Mouse (Mus musculus) ovary, postnatal 10 days (tissue): Measurements from ENCODE around the gene Rad1.
"Not testable (repeated sequence)": the region's sequence is repeated elsewhere in the genome, so short reads cannot be mapped to it uniquely, and the experiment has no call there.

Experiments used
- DNase-seq: peaks from one replicate; pipeline ENCODE4 v3.0.0; 2022; ENCODE audit warnings: low spot score

Rad1 gene

DNA sequence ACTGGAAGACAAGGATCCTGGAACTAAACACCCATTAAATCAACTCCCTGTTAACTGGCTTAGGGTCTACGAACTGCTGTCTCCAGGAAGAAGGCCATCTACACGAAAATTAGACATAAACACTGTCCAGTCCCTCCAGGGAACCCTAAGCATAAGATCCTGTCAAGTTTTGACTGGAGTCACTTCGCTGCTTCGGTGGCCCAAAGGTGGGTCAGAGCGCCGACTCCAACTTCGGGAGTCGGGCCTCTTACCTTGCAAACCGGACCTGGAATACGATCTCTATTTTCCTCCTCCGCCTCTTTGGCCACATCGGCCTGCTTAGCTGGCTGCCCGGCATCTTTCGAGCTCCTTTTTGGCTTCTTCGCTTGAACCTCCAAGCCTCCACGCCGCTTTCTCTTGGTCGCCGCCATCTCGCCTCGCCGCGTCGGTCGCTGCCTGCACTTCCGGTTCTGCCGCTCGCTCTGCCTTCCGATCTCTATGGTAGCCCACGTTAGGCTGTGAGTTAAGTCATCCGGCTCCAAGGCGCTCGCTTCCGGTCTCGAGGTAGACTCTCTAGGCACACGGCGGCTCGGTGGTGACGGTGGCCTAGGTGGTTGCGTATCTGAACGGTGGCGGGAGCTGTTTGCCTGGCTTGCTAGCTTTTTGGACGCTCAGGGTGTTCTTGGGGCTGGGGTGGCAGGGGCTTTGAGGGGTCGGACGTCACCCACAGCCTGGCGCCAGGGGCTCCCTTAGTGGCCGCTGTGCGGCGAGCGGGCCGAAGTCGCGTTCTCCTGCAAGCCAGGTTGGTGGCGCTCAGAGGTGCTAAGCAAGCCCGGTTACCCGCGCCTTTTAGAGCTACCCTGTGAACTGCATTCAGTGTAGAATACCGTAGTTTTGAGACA, at the start of gene Rad1, which contains the start of gene Brix1:
TSS of gene Rad1 (plus strand) at position 535 of the 881 bp plus-strand sequence.
TSS of gene Brix1 (minus strand) at position 464 of the 881 bp plus-strand sequence.
- DNase-seq, result peak; percentile 80

DNA sequence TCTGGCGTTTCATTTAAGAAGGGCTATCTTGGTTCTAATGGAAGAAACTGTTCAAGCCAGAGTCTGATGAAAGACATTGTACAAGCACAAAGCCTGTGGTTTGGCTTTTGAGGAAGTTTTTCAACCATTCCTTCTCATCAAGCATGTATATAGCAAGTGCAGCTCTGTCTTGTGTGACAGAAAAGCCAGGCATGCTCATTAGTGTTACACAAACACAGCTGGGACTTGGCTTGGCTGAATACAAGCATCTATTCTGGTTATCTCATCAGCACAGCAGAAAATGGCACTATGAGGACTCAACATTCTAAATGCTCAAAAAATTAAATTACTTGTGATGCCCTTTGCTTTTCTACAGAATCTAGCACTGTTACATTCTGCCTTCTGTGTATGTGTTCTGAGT, 48.9 kb upstream of the Rad1 start:
- DNase-seq, result no peak

DNA sequence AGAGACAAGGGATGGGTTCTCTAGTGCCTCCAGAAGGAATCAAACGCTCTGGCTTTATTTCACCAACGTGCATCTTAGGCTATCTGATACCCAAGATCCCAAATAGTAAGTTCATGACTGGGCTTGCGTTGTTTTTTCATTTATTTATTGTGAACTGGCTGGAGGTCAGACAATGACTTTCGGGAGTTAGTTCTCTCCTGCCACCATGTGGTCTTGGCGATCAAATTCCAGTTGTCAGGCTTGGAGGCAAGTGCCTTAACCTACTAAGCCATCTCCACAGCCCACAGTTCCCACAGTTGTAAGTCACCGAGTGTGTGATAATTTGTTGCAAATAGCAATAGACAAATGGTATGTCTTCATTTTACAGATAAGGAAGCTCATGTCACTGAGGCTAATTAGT, 45.9 kb upstream of the Rad1 start:
- DNase-seq, result no peak

DNA sequence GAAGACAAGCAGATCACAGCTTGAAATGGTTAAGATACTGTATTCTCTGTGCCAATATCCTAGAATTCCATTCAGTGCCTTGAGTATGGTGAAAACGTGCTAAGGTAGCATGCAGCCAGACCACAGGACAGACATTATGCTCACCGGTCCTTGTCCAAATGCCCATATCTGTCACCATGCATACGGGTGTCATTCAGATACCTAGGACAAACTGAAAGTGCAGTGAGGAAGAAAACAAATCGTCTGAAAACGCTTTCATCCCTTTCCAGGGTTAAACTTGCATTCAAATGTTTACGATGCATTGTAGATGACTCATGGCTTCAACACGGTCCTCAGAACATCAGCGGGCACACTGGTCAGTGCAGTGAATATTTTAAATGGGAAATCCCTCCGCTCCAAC, 44.3 kb upstream of the Rad1 start:
- DNase-seq, result no peak

DNA sequence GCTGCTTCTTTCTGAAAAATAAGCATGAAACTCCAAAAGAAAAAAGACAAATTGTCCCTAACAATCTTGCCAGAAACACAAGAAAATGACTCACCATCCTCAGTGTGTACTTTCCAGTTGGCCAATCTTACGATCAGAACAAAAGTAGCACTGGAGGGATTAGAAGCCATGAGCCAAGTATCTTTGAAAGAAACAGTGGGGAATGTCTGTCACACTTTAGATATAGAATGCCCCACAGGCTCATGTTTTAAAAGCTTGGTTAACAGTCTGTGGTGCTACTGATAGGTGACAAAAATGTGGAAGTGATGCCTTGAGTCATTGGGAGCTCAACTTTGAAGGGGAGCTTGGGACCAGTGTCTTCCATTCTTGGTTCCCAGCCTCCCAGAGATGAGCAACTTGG, 43.5 kb upstream of the Rad1 start:
- DNase-seq, result no peak

DNA sequence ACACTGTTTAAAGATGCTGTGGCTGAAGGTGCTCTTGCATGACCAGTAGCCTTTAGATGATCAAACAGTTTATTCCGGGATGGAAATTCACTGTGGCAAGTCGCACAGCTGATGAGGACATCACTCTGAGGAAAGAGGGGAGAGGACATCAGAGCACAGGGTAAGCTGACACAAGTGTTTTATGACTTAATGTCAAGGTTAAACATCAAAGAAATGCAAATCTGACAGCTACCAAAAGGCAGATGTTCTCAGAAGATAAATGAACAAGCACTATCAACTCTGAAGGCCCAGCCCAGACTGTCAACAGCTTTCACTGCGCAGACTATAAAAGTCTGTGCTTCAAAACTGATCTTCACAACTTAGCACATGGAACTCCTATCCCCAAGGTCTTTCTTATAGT, 38.7 kb upstream of the Rad1 start:
- DNase-seq, result no peak

DNA sequence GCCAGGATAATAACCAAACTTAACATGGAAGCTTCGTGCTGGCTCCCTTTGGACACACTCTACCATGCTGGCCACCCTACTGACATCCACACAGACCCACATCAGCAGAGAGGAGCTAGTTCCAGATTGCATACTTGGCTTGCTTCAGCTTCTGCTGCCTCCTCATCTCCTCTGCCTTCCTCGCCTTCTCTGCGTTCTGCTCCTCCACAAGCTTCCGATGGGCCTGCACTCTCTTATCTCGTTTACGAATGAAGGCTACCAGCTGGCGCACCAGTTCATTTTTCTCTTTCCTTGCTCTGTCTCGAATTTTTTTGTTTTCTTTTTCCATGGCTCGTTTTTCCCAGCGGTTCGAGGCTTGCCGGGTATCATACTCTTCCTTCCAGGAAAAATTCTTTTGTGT, 24.8 kb upstream of the Rad1 start:
- DNase-seq, result no peak

DNA sequence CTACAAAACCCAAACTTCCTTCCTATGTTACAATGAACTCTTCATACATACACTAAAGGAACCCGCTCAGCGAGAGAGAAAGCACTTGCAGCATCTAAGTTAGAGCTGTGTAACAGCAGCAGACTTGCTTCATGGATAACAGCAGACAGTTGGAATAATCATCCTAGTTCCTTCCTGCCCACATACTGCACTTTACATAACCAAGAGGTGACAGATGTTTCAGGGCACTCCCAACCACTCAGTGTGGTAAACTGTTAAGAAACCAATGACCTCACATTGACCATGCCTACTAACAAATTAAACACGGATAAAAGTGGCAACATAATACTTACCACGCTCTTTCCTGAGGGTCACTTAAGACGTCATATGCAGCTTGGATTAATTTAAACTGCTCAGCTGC, 22.3 kb upstream of the Rad1 start:
- no peak for DNase-seq

DNA sequence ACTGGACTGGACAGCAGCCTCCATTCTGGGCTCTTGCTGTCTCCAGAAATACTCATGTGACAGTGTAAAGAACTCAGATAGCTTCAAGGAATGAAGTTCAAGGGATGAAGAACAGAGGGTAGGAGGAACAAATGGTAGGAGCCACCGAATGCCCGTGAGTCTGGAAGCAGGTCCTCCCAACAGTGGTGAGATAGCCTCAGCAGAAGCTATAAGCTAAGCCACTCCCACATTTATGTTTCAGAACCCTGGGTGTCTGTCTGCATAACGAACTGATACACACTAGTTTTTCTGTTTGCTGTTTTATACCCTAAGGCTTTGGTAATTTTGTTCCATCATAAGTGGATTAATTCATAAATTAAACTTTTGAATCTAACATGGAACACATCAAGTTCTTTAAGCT, 21.1 kb upstream of the Rad1 start:
- DNase-seq, result no peak

DNA sequence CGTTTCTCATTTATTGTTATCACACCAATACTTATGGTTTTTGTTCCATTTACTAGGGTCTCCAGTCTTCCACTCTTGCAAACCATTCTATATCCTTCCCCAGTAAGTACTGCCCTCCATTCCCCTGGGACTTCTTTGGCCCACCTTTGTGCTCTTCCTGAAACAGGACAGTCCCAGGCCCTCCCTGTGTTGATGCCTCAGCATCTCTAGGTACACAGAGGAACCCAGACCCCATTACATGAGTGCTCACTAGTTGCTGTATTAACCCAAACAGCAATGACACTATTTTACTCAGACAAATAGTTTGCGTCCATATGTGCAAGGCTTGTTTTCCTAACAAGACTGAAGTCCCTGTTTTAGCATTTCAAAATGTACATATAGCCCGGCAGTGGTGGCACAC, 17.1 kb upstream of the Rad1 start:
- DNase-seq, result no peak

DNA sequence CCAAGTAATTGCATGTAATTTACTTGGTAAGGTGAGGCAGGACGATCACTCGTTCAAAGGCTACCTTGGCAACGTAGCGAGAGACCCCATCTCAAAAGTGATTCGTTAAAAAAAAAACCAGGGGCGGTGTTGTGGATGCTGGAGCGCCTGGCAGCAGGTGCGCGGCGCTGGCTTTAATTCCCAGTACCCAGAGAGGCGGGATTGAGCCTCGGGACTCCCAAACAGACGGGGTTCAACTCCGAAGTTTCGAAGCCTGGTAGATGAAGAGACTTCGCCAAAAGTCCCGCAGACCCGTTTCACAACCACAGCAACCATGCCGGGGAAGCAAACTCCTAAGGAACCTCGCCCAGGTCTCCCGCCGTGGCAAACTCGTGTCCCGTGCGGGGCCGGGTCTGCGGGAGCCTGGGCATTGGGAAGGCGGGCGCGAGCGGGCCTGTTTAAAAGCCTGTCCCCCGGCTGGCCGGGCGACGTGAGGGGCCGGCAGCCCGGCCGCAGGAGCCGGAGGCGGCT, 16.1 kb upstream of the Rad1 start:
- no peak for DNase-seq

DNA sequence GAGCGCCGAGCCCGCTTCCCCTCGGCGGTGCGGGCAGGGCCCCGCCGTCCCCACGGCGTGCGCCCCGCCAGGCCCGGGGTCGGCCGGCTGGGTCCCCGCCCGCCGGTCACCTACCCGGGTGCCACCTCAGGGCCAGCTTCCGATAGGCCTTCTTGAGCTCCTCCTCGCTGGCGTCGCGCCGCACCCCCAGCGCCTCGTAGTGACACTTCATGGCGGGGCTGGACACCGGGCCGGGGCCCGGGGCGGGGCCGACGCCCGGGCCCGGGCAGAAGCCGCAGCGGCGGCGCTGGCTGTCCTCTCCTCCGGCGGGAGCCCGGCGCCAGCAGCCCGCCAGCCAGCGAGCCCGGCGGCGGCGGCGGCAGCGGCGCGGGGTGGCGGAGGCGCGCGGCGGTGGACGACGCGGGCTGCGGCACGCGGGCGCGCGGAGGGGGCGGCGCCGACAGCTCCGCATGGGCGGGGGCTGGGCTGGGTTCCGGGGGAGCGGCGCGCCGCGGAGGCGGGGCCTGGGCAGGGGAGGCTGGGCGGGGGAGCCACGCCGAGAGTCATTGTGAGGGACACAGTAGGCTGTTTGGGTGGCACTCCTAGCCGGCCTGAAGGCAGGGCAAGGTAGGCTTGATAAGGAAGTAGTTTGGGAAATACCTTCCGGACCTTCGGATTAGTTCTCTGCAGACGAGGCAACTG, 15.5 kb upstream of the Rad1 start, which contains the start of gene Dnajc21:
TSS of gene Dnajc21 (minus strand) at position 366 of the 681 bp plus-strand sequence.
- peak; percentile 64 for DNase-seq

DNA sequence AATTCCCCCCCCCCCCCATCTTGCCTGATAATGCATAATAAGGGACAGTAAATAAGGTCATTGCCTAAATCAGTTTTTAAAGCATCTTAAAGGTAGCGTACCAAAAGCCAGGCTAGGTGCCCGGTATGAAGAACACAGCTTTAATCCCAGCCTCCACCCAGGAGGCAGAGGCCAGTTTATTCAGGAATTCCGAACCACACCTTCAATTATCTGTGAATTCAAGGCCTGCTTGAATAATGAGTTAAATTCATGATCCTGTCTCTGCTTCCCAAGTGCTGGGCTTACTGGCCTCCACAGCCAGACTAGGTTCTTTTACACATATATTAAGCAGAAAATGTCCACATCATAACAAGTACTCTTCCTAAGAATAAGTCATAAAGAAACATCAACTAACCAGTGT, 14.9 kb upstream of the Rad1 start:
- no peak for DNase-seq

DNA sequence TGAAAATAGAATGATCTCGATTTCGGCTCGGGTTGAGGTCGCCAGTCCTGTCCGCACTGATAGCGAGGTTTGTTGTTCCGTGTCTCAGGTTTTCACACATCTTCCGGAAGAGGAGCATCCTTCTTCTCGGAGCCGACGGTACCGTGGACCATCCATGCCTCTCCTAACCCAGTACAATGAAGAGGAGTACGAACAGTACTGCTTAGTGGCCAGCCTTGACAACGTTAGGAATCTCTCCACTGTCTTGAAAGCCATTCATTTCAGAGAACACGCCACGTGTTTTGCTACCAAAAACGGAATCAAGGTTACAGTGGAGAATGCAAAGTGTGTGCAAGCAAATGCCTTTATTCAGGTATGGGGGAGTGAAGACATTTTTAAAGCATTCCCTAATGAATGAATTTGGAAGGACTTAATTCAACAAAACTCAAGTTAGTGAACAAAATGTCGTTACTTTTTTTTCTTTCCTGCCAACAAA, 584 bp downstream of the Rad1 start:
- DNase-seq, result no peak

DNA sequence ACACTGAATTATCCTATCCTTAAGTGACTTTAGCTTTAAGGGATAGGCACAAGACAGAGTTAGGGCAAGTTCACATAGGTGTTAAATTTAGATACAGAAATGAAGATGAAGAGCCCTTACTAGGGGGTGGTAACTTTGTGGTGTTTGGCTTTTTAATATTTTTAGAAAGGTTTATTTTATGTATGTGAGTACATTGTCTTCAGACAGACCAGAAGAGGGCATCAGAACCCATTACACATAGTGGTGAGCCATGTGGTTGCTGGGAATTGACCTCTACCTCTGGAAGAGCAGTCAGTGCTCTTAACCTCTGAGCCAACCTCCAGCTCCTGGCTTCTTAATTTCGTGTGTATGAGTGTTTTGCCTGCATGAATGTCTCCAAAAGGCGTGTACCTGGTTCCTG, 1.4 kb downstream of the Rad1 start:
- no peak for DNase-seq

DNA sequence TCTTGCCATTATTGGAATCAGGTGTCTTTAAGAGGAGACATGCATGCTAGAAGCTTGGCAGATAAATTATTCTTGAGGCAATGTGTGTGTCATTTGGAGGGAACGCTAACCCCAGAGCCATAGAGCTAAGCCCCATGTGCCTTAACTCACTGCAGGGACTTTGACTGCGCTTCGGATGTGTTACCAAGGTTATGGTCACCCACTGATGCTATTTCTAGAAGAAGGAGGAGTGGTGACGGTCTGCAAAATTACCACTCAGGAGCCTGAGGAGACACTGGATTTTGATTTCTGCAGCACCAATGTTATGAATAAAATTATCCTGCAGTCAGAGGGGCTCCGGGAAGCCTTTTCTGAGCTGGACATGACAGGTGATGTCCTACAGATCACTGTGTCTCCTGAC, 4.3 kb downstream of the Rad1 start:
- DNase-seq, result no peak

DNA sequence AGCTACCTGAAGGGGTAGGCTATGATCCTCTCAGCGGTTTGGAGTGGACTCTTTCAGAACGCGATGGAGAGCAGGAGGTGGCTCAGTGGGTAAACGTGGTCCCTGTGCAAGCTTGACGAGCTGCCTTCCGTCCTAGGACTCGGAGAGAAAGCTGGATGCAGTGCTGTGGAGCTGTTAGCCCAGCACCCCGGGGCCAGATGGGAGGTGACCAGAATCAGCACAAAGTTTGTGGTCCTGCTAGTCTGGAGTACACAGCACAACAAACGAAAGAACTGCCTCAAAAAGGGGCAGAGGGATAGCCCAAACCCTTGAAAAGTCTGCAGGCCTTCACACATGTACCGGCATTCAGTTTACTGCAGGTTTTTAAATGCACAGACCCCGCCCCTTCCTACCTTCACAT, 10.1 kb downstream of the Rad1 start:
- DNase-seq, result no peak

DNA sequence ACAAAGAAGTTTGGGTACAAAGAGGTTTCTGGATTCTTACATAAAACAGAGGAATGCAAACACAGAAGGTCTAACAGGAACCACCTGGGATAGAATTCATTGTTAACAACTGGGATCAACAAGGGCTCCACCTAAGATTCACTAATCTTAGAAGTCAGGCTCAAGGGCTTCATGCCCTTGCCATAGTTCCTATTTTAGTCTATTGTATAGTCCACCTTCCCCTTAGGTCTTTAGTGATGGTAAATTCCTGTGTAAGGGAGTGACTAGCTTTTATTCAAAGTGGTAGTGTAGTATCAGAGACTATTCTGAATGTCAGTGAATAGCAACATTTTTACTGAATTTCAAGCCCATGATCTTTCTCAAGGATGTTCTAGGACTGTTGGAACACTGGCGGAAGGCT, 10.9 kb downstream of the Rad1 start:
- DNase-seq, result not testable (repeated sequence)

DNA sequence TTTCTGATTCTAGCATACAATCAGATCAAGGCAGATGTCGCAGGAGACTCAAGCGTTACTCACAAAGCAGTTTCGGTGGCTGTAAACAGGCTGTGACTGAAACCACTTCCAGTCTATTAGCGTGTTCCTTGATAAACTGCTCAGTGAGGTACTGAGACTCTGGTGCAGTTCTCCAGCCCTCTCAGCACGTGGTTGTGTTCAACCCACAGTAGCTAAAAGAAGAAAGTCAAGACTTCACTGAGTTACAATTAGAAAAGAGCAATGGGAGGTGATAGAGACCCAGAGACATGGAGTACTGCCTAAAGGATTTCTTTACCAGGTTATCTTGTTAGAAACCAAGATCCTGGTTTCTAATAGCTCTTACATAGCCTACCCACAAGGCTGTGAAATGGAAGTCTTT, 13.8 kb downstream of the Rad1 start:
- no peak for DNase-seq

DNA sequence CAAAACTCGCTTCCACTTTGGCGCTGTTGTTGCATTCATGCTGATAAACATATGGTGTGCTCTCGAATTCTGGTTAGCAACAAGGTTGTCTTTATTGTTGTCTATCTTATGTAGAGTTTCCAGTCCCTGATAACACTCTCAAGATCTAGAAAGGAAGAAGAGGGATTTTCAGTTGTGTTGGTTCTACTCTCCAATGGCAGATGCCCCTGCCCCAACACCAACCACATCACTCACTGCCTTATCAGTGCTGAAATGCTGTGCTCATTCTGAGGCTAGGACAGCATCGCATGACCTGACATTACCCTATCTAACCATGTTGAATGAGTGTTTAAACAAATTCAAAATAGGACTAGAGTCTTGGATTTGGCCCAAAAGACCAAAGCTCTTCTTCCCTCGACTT, 14.2 kb downstream of the Rad1 start:
- no peak for DNase-seq

DNA sequence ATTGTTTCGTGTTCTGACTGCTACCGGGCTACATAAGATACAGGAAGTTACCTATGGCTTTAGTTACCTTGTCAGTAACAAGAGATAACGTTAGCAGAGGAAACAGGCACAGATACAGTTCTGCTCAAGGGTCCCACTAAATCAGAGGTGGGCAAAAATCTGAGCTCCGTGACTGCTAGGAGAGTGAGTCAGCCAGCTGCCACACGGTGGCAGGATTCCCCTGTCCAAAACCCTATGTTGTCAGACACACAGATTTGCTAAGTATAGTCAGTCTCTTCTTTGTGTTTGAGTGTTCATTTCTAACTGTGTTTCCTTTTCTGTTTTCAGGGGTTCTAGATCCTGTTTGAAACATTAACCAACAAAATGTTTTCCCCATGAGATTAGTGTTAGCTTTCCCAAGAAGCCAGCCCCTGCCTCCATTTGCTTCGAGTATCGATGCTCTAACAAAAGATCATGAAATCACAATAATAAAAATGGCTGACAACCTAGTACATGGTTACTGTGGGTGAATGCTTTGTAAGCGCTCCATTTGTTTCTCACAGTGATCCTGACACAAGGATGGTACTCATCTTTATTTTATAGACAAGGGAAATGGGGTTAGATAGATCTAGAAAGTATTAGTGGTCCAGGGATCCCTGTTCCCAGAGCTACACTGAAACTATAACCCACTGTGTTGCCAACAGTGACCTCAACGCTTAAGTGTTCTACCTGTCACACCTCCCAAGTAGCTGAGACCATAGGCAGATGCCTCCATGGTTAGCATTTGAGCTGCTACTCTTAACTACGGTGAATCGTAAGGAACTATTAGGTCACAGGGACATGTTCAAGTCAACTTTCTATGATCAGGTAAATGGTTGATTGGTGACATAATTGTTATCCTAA, 15.3 kb downstream of the Rad1 start:
- DNase-seq, result peak; percentile 12

DNA sequence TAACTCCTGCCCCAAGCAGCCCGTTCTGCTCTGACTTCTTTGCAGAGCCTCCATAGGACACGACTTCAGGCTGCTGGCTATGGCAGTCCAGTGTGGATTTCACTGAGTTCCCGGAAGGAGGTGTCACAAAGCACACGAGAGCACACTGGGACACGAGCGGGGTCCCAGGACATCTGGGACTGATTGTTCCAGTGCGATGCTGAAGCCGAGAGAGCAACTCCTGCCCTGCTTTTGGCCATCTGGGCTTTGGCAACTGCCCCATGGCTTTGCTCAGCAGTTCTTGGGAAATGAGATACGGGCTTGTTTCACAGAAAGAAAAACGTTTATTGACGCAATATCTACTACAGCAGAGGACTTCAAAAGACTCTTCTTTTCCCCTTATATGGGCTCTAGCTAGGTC, 20.3 kb downstream of the Rad1 start:
- no peak for DNase-seq
